Comparison of ENCODE assay signal across 8 mouse cellular contexts in the genomic region with DNA sequence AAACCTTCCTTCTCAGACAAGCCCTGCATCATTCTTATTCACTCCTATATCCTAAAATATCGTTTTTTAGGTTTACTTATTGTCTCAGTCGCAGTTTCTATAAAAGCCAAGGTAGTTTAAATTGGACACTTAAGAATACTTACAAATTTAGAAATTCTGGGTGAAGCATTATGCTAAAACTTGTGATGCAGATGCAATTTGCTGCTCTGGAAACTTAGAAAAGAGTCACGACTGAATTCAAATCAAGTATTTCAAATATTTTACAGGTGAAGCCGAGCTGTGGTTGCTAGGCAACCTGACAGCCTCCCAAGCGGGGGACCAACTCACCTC. TPM values are rescaled to one million over a fixed set of nuclear protein-coding genes. Genes with fewer than 3 reads are reported as not detected.
DNase-seq lines count a peak whose midpoint lies in the region; ATAC-seq and TF ChIP-seq lines count a peak whose summit lies in the region.

No protein-coding gene starts in this region.

- TF ChIP-seq EP300 in ES-Bruce4 (IDR thresholded peaks at IDR 0.05; ENCODE audit: insufficient read depth, low read depth, low read length) = no peak

- no peak for TF ChIP-seq POLR2A in ES-Bruce4 (IDR thresholded peaks at IDR 0.05; ENCODE audit: insufficient read depth, low read length)

- H3K9ac ChIP-seq in heart, embryonic 13.5 days = peak overlapping the region; percentile 42
- H3K9ac ChIP-seq in ES-Bruce4 (ENCODE audit: low read depth, poor library complexity, severe bottlenecking) = no peak overlapping the region
- 0 out of 2 replicates have a peak overlapping the region, but pooled peaks have one; percentile 25 for H3K9ac ChIP-seq in forebrain, postnatal 0 days
- 0 out of 2 replicates have a peak overlapping the region, but pooled peaks have one; percentile 28 for H3K9ac ChIP-seq in liver, embryonic 16.5 days (ENCODE audit: low read depth, low read length)

- intact Hi-C loops in heart, postnatal 25 days (cut with DNase I) = loop anchor here (5.0 kb wide), 1 partner anchor 103 kb away; a partner anchor contains a TSS

- WGBS in heart, embryonic 13.5 days = 13% methylated on average over 5 of the region's 5 CpGs
- WGBS in forebrain, postnatal 0 days = under 1% methylated on average over 5 of the region's 5 CpGs
- WGBS in liver, embryonic 16.5 days (ENCODE audit: insufficient replicate concordance) = 10% methylated on average over 5 of the region's 5 CpGs

- H3K36me3 ChIP-seq in heart, embryonic 13.5 days = peaks cover 4% of the 10 kb centered on the region; the same call in 1 of the 2 replicates
- peaks cover 8% of the 10 kb centered on the region; the same call in 1 of the 2 replicates for H3K36me3 ChIP-seq in ES-Bruce4 (ENCODE audit: control insufficient read depth, insufficient read depth, low read length, poor library complexity, severe bottlenecking)
- no peaks in the 10 kb centered on the region for H3K36me3 ChIP-seq in forebrain, postnatal 0 days (ENCODE audit: insufficient read depth)
- H3K36me3 ChIP-seq in liver, embryonic 16.5 days (ENCODE audit: control insufficient read depth, insufficient read depth) = no peaks in the 10 kb centered on the region

- no peaks in the 10 kb centered on the region for H3K27me3 ChIP-seq in heart, embryonic 13.5 days (replicated peaks)
- H3K27me3 ChIP-seq in ES-Bruce4 (ENCODE audit: control insufficient read depth, insufficient read depth, low read length, poor library complexity, severe bottlenecking) = no peaks in the 10 kb centered on the region
- H3K27me3 ChIP-seq in forebrain, postnatal 0 days (ENCODE audit: insufficient read depth, low read length) = no peaks in the 10 kb centered on the region
- H3K27me3 ChIP-seq in liver, embryonic 16.5 days (ENCODE audit: control insufficient read depth, insufficient read depth, low read depth, low read length) = no peaks in the 10 kb centered on the region

- H3K4me1 ChIP-seq in heart, embryonic 13.5 days = peaks cover 35% of the 10 kb centered on the region
- peaks cover 4% of the 10 kb centered on the region for H3K4me1 ChIP-seq in ES-Bruce4 (ENCODE audit: control insufficient read depth, insufficient read depth, low read length)
- H3K4me1 ChIP-seq in forebrain, postnatal 0 days (ENCODE audit: insufficient read depth) = peaks cover 25% of the 10 kb centered on the region; the same call in 1 of the 2 replicates
- H3K4me1 ChIP-seq in liver, embryonic 16.5 days (ENCODE audit: control insufficient read depth, low read depth, low read length) = peaks cover 5% of the 10 kb centered on the region

- peak overlapping the region; percentile 67 for H3K4me2 ChIP-seq in heart, embryonic 13.5 days
- H3K4me2 ChIP-seq in forebrain, postnatal 0 days (ENCODE audit: low read depth) = peak overlapping the region; percentile 50
- peak overlapping the region; percentile 83 for H3K4me2 ChIP-seq in liver, embryonic 16.5 days (ENCODE audit: low read depth, low read length)

- no peak for ATAC-seq in heart, embryonic 13.5 days (ENCODE audit: extremely low read depth, insufficient number of reproducible peaks, low FRiP score, low TSS enrichment)
- no peak for ATAC-seq in forebrain, postnatal 0 days
- no peak for ATAC-seq in liver, embryonic 16.5 days (ENCODE audit: low read depth)

- H3K27ac ChIP-seq in heart, embryonic 13.5 days (replicated peaks) = 0 out of 2 replicates have a peak overlapping the region, but pooled peaks have one; percentile 33
- H3K27ac ChIP-seq in ES-Bruce4 (ENCODE audit: insufficient read depth, low read length) = no peak overlapping the region
- peak overlapping the region; percentile 67 for H3K27ac ChIP-seq in forebrain, postnatal 0 days (ENCODE audit: low read depth, low read length)
- no peak overlapping the region; the same call in 1 of the 2 replicates for H3K27ac ChIP-seq in liver, embryonic 16.5 days (ENCODE audit: low read length)

- peak overlapping the region; percentile 86 for H3K4me3 ChIP-seq in heart, embryonic 13.5 days
- peak overlapping the region; percentile 1; the same call in 1 of the 2 replicates for H3K4me3 ChIP-seq in ES-Bruce4 (ENCODE audit: low read depth, low read length)
- H3K4me3 ChIP-seq in forebrain, postnatal 0 days (ENCODE audit: low read depth, low read length) = peak overlapping the region; percentile 100
- H3K4me3 ChIP-seq in liver, embryonic 16.5 days (ENCODE audit: low read depth, low read length) = peak overlapping the region; percentile 97

- DNase-seq in heart, postnatal 25 days (ENCODE audit: low spot score) = no peak
- no peak for DNase-seq in forebrain, postnatal 0 days
- DNase-seq in embryo, embryonic 10.5 days (ENCODE audit: low spot score) = no peak
- no peak for DNase-seq in gastrocnemius, postnatal 10 days
- DNase-seq in adrenal gland, postnatal 10 days = no peak

- no peak for TF ChIP-seq CTCF in ES-Bruce4 (IDR thresholded peaks at IDR 0.05; ENCODE audit: low read depth, low read length)
- no peak for TF ChIP-seq CTCF in forebrain, postnatal 0 days (IDR thresholded peaks at IDR 0.05; ENCODE audit: low read depth)

- H3K9me3 ChIP-seq in heart, embryonic 13.5 days = no peaks in the 10 kb centered on the region
- H3K9me3 ChIP-seq in ES-Bruce4 (replicated peaks; ENCODE audit: control insufficient read depth, insufficient read depth, low read length, poor library complexity, severe bottlenecking) = no peaks in the 10 kb centered on the region; the same call in 1 of the 2 replicates
- H3K9me3 ChIP-seq in forebrain, postnatal 0 days (ENCODE audit: low read length) = no peaks in the 10 kb centered on the region
- no peaks in the 10 kb centered on the region for H3K9me3 ChIP-seq in liver, embryonic 16.5 days (replicated peaks; ENCODE audit: control insufficient read depth, low read length)

RNA-seq across cellular contexts. Expression of a gene that starts 0.5 kb away (rescaled TPM):
- polyA plus RNA-seq in heart, embryonic 13.5 days (2015; fragmentation: Nextera tagmentation; extraction: Ambion mirVana) = 76.1 and 78.9 TPM in 2 replicates
- 10 to 100 TPM; 45.2 to 46.3 TPM for total RNA-seq in heart, postnatal 25 days (2021)
- 277 and 300 TPM in 2 replicates for polyA plus RNA-seq in ES-Bruce4 (2011; ENCODE audit: insufficient read depth, insufficient read length, low read depth, missing spikeins)
- total RNA-seq in forebrain, postnatal 0 days (2014; rRNA removed) = 392 and 404 TPM in 2 replicates
- polyA plus RNA-seq in forebrain, postnatal 0 days (2015; fragmentation: Nextera tagmentation; extraction: Ambion mirVana) = 334 and 452 TPM in 2 replicates
- 208 and 215 TPM in 2 replicates for polyA plus RNA-seq in liver, embryonic 16.5 days (2015; fragmentation: Nextera tagmentation; extraction: Ambion mirVana)
- total RNA-seq in gastrocnemius, postnatal 10 days (2021) = 10 to 100 TPM; 52.4 to 57.1 TPM
- total RNA-seq in adrenal gland, postnatal 10 days (2021) = 100 to 1,000 TPM; 219 to 270 TPM

Comparison
In these comparisons a context has a peak if more than half of its experiments do, and no peak if none do; other contexts are left out.
1. H3K27ac ChIP-seq: peak in heart, embryonic 13.5 days (single experiment) and forebrain, postnatal 0 days (single experiment); none in ES-Bruce4 (single experiment) and liver, embryonic 16.5 days (single experiment).
2. H3K4me3 ChIP-seq: peak in every context shown above with its lines; median percentile 100 in forebrain, postnatal 0 days; 97 in liver, embryonic 16.5 days; 86 in heart, embryonic 13.5 days; 1 in ES-Bruce4.
3. Peak in every context shown above with its lines, with median percentiles within 50 percentile points of each other: H3K4me2 ChIP-seq.